Mouse (Mus musculus) forebrain, embryonic 16.5 days (tissue): Measurements from ENCODE around the gene Gpr37l1. TPM values are rescaled to one million over a fixed set of nuclear protein-coding genes. Genes with fewer than 3 reads are reported as not detected.

ENCODE experiments used
- ATAC-seq: fragments of 200-750 bp; cut with Nextera tagmentation; 2 replicates; pipeline ENCODE4 v1.8.0; 2017; ENCODE audit warnings: mild to moderate bottlenecking, moderate library complexity
- H3K27ac ChIP-seq: fragments of 300-500 bp; sonication (generic); 2 replicates; pipeline ENCODE4 v1.5.1; 2014; ENCODE audit warnings: low read length, control low read depth
- H3K27me3 ChIP-seq: fragments of 300-500 bp; sonication (generic); replicated peaks from 2 replicates; pipeline ENCODE4 v1.6.1; 2014; ENCODE audit warnings: low read length; ENCODE audit not compliant: control insufficient read depth, insufficient read depth
- H3K36me3 ChIP-seq: fragments of 300-500 bp; sonication (generic); 2 replicates; pipeline ENCODE4 v1.6.1; 2014; ENCODE audit not compliant: control insufficient read depth, insufficient read depth
- H3K4me1 ChIP-seq: fragments of 300-500 bp; sonication (generic); replicated peaks from 2 replicates; pipeline ENCODE4 v1.6.1; 2014; ENCODE audit warnings: low read length; ENCODE audit not compliant: control insufficient read depth, insufficient read depth
- H3K4me2 ChIP-seq: fragments of 300-500 bp; sonication (generic); 2 replicates; pipeline ENCODE4 v1.6.1; 2014; ENCODE audit warnings: mild to moderate bottlenecking, low read length, control low read depth
- H3K4me3 ChIP-seq: fragments of 300-500 bp; sonication (generic); replicated peaks from 2 replicates; pipeline ENCODE4 v1.5.1; 2014; ENCODE audit warnings: mild to moderate bottlenecking, low read length, control low read depth
- H3K9ac ChIP-seq: fragments of 300-500 bp; sonication (generic); replicated peaks from 2 replicates; pipeline ENCODE4 v1.6.1; 2014; ENCODE audit warnings: low read depth, low read length, control low read depth
- H3K9me3 ChIP-seq: fragments of 300-500 bp; sonication (generic); 2 replicates; pipeline ENCODE4 v1.6.1; 2016; ENCODE audit warnings: low read length; ENCODE audit not compliant: control insufficient read depth
- WGBS: fragments of 180-500 bp; shearing (Covaris S2); extraction: QIAGEN DNeasy Blood & Tissue Kit; methylation state at CpG from one replicate; pipeline ENCODE4 v1.1.7; 2014; 5-methylcytosine and 5-hydroxymethylcytosine counted together
- polyA plus RNA-seq: library from polyadenylated mRNA; unstranded; fragments of >200 nt; fragmentation: Nextera tagmentation; extraction: Ambion mirVana; gene quantifications from 2 replicates; pipeline ENCODE4 v1.2.1, GENCODE M21; 2015

Gene Gpr37l1
- polyA plus RNA-seq: 0.24 and 0.48 TPM in 2 replicates

DNA sequence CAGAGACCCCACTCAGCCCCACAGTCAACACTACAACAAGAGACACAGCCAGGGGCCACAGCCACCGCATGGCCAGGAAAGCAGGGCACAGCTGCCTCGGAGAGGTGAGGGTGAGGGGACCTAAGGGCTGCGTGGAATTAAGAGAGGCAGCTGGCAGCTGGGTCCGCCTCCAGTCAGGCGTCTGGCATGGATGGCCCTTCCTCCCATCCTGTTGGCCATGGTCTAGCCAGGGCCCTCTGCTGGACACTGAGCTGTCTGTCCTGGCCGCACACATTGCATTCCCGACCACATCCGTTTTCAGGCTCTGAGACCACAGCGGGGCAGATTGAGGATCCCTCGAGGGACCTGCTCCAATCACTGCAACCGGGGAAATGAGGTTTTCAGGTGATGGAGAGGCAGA lies at the start of gene Gpr37l1:
Gpr37l1 (minus strand) TSS at position 247 of the 400 bp plus-strand sequence.
- Histone ChIP-seq H3K27ac (no peak within 1 kb of the TSS), H3K4me1 (peaks cover 4% of the 10 kb centered on the region; the same call in 1 of the 2 replicates), H3K36me3 (no peaks in the 10 kb centered on the region), H3K4me3 (no peak within 1 kb of the TSS), H3K27me3 (no peaks in the 10 kb centered on the region), H3K9ac (no peak within 1 kb of the TSS), H3K9me3 (no peaks in the 10 kb centered on the region), H3K4me2 (no peak within 1 kb of the TSS)
- 68% methylated on average over 11 of the region's 11 CpGs for WGBS
- no peak for ATAC-seq

- no peak for ATAC-seq
- Histone ChIP-seq H3K4me2 (no peak overlapping the region), H3K9ac (no peak overlapping the region), H3K4me3 (no peak overlapping the region), H3K27me3 (no peaks in the 10 kb centered on the region), H3K4me1 (no peaks in the 10 kb centered on the region), H3K36me3 (no peaks in the 10 kb centered on the region), H3K27ac (no peak overlapping the region), H3K9me3 (no peaks in the 10 kb centered on the region)
- WGBS: 85% methylated on average over 9 of the region's 9 CpGs
Observed at GRCm38 (mm10) chr1:135213772-135214640, 46.5 kb upstream of the Gpr37l1 start.

DNA sequence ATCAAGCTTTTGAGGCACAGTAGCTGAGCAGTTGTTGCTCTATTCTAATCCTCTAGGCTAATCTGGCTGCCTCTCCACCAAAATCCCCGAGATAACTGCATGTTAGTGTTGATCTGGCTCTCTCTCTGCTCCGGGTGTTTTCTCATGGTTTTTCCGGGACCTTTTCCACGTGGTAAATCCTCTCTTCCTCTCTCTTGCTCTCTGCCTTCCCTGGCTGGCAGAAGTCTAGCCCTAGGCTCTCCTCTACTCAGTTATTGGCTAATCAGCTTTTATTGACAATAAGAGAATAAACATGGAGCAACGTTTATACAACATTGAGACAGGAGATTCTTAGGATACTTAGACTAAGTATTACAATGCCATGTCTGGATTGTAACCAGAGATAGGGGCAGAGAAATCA lies 42.9 kb upstream of the Gpr37l1 start:
- no peaks in the 10 kb centered on the region for H3K9me3 ChIP-seq
- 58% methylated on average over 5 of the region's 5 CpGs for WGBS
- no peaks in the 10 kb centered on the region for H3K36me3 ChIP-seq
- H3K4me3 ChIP-seq: no peak overlapping the region
- no peak overlapping the region for H3K27ac ChIP-seq
- no peaks in the 10 kb centered on the region for H3K27me3 ChIP-seq
- no peak for ATAC-seq
- no peaks in the 10 kb centered on the region for H3K4me1 ChIP-seq
- no peak overlapping the region for H3K9ac ChIP-seq
- no peak overlapping the region for H3K4me2 ChIP-seq

- ATAC-seq: no peak
- no peak overlapping the region for H3K27ac ChIP-seq
- H3K27me3 ChIP-seq: no peaks in the 10 kb centered on the region
- H3K36me3 ChIP-seq: no peaks in the 10 kb centered on the region
- H3K9me3 ChIP-seq: no peaks in the 10 kb centered on the region
- H3K4me1 ChIP-seq: no peaks in the 10 kb centered on the region
- no peak overlapping the region for H3K4me3 ChIP-seq
- WGBS: 73% methylated on average over 9 of the region's 9 CpGs
- H3K9ac ChIP-seq: no peak overlapping the region
- H3K4me2 ChIP-seq: no peak overlapping the region
Observed at GRCm38 (mm10) chr1:135208716-135209115, 41.2 kb upstream of the Gpr37l1 start.

- Histone ChIP-seq H3K27ac (no peak overlapping the region), H3K4me3 (no peak overlapping the region), H3K4me2 (no peak overlapping the region), H3K27me3 (no peaks in the 10 kb centered on the region), H3K36me3 (no peaks in the 10 kb centered on the region), H3K4me1 (no peaks in the 10 kb centered on the region), H3K9ac (no peak overlapping the region), H3K9me3 (no peaks in the 10 kb centered on the region)
- WGBS: 92% methylated on average over 14 of the region's 14 CpGs
- ATAC-seq: no peak
Observed at GRCm38 (mm10) chr1:135206586-135207339, 39.3 kb upstream of the Gpr37l1 start.

- H3K9ac ChIP-seq: no peak overlapping the region
- H3K36me3 ChIP-seq: no peaks in the 10 kb centered on the region
- no peak for ATAC-seq
- no peak overlapping the region for H3K27ac ChIP-seq
- WGBS: 66% methylated on average over 4 of the region's 4 CpGs
- no peak overlapping the region for H3K4me2 ChIP-seq
- H3K9me3 ChIP-seq: no peaks in the 10 kb centered on the region
- H3K27me3 ChIP-seq: no peaks in the 10 kb centered on the region
- H3K4me3 ChIP-seq: no peak overlapping the region
- H3K4me1 ChIP-seq: no peaks in the 10 kb centered on the region
Observed at GRCm38 (mm10) chr1:135205257-135205656, 37.8 kb upstream of the Gpr37l1 start.

GRCm38 (mm10) chr1:135204196-135205126 lies 37.0 kb upstream of the Gpr37l1 start:
- 41% methylated on average over 12 of the region's 12 CpGs for WGBS
- no peak overlapping the region for H3K4me3 ChIP-seq
- H3K27me3 ChIP-seq: no peaks in the 10 kb centered on the region
- no peaks in the 10 kb centered on the region; the same call in 1 of the 2 replicates for H3K4me1 ChIP-seq
- no peaks in the 10 kb centered on the region for H3K36me3 ChIP-seq
- no peaks in the 10 kb centered on the region for H3K9me3 ChIP-seq
- ATAC-seq: no peak
- H3K27ac ChIP-seq: no peak overlapping the region
- H3K9ac ChIP-seq: no peak overlapping the region
- no peak overlapping the region for H3K4me2 ChIP-seq

GRCm38 (mm10) chr1:135200400-135200799 lies 32.9 kb upstream of the Gpr37l1 start:
- Histone ChIP-seq H3K4me3 (no peak overlapping the region), H3K9ac (no peak overlapping the region), H3K9me3 (no peaks in the 10 kb centered on the region), H3K27me3 (no peaks in the 10 kb centered on the region), H3K4me2 (no peak overlapping the region), H3K4me1 (peaks cover 6% of the 10 kb centered on the region), H3K27ac (no peak overlapping the region), H3K36me3 (no peaks in the 10 kb centered on the region)
- 78% methylated on average over 4 of the region's 4 CpGs for WGBS
- no peak for ATAC-seq
